Mouse (Mus musculus) megakaryocyte, embryonic 14.5 days (primary cell): ENCODE data around the gene Rnf123.

ENCODE experiments used
- FLI1 ChIP-seq: IDR thresholded peaks from 2 replicates; pipeline ENCODE4 v1.6.1; 2012; ENCODE audit warnings: low read length, inconsistent platforms, mixed read lengths
- GATA1 ChIP-seq: IDR thresholded peaks from 3 replicates; pipeline ENCODE4 v1.6.1; 2012; ENCODE audit warnings: mixed read lengths, low read length, inconsistent platforms, borderline replicate concordance

DNA sequence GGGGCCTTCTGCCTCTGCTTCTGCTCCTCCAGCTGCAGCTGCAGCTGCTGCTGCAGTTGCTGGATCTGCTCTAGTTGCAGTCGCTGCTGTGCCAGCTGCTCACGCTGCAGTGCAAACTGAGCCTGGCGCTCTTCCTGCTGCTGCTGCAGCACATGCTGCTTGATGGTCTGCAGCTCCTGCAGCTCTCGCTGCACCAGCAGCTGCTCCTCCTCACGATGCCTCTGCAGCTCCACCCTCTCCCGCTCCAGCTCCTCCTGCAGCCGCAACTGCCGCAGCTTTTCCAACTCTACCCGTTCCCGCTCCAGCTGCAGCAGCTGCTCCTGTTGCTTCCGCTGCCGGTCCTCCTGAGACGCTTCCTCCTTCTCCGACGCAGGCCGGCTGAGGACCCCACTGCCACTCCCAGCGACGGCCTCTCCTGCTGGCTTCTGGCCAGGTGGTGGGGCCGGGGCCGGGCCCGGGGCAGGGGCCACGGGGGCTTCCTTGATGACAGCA is 28.0 kb upstream of the Rnf123 start:
- TF ChIP-seq GATA1 (no peak), FLI1 (no peak)
